Mouse (Mus musculus) midbrain, embryonic 16.5 days (tissue): ENCODE results near the gene Cmtr1. TPM values are rescaled to one million over a fixed set of nuclear protein-coding genes. Genes with fewer than 3 reads are reported as not detected.

Experiments
- polyA plus RNA-seq: library from polyadenylated mRNA; unstranded; fragments of >200 nt; fragmentation: Nextera tagmentation; extraction: Ambion mirVana; gene quantifications from 2 replicates; pipeline ENCODE4 v1.2.1, GENCODE M21; 2015

Cmtr1 gene
- polyA plus RNA-seq, 1 experiment from 2014 or later, result 122 TPM

Other genes starting within 250 kb of the Cmtr1 start
- 7.3 and 7.6 TPM in 2 replicates for gene Pim1, start 169.8 kb upstream of the Cmtr1 start, polyA plus RNA-seq
- gene Gm17657, start 111.0 kb upstream of the Cmtr1 start, polyA plus RNA-seq, result not detected in 2 replicates
- gene Tbc1d22b, start 110.8 kb upstream of the Cmtr1 start, polyA plus RNA-seq, result 29.5 and 32.2 TPM in 2 replicates
- 0.89 and 1.3 TPM in 2 replicates for gene Tmem217, start 108.2 kb upstream of the Cmtr1 start, polyA plus RNA-seq
- gene Rnf8, start 45.8 kb upstream of the Cmtr1 start, polyA plus RNA-seq, result 75.3 and 83.6 TPM in 2 replicates
- 1.6 and 3.2 TPM in 2 replicates for gene Gm28043, start 45.7 kb upstream of the Cmtr1 start, polyA plus RNA-seq
- 9.9 and 10.9 TPM in 2 replicates for gene Ccdc167, start 56.4 kb downstream of the Cmtr1 start, polyA plus RNA-seq